Mouse (Mus musculus): ENCODE measurements around the gene Schip1. TPM values are rescaled to one million over a fixed set of nuclear protein-coding genes. Genes with fewer than 3 reads are reported as not detected.

The Schip1 gene
- polyA plus RNA-seq, 1 experiment from 2014 or later: 188 TPM

GRCm38 (mm10) chr3:68637960-68638359 lies 573.4 kb downstream of the Schip1 start:
- Histone ChIP-seq H3K36me3 (ENCODE audit: control insufficient read depth, insufficient read depth, low read length) (no peaks in the 10 kb centered on the region), H3K4me2 (ENCODE audit: low read depth, low read length) (no peak overlapping the region), H3K27me3 (ENCODE audit: control insufficient read depth, insufficient read depth, low read length) (no peaks in the 10 kb centered on the region), H3K9me3 (ENCODE audit: control insufficient read depth, low read length) (no peaks in the 10 kb centered on the region), H3K4me1 (ENCODE audit: control insufficient read depth, insufficient read depth, low read length) (no peaks in the 10 kb centered on the region), H3K27ac (ENCODE audit: low read depth, low read length) (no peak overlapping the region), H3K9ac (replicated peaks; ENCODE audit: low read depth, low read length) (no peak overlapping the region), H3K4me3 (ENCODE audit: low read depth, low read length) (no peak overlapping the region)
- no peak for ATAC-seq (ENCODE audit: low read depth)
- 17% methylated on average over 7 of the region's 7 CpGs for WGBS

GRCm38 (mm10) chr3:68638703-68639102 lies 574.1 kb downstream of the Schip1 start:
- H3K36me3 ChIP-seq (ENCODE audit: control insufficient read depth, insufficient read depth, low read length): no peaks in the 10 kb centered on the region
- ATAC-seq (ENCODE audit: low read depth): no peak
- 96% methylated on average over 1 of the region's 1 CpGs for WGBS
- H3K9ac ChIP-seq (replicated peaks; ENCODE audit: low read depth, low read length): no peak overlapping the region
- no peak overlapping the region for H3K27ac ChIP-seq (ENCODE audit: low read depth, low read length)
- H3K9me3 ChIP-seq (ENCODE audit: control insufficient read depth, low read length): no peaks in the 10 kb centered on the region
- no peak overlapping the region for H3K4me2 ChIP-seq (ENCODE audit: low read depth, low read length)
- H3K27me3 ChIP-seq (ENCODE audit: control insufficient read depth, insufficient read depth, low read length): no peaks in the 10 kb centered on the region
- no peaks in the 10 kb centered on the region for H3K4me1 ChIP-seq (ENCODE audit: control insufficient read depth, insufficient read depth, low read length)
- H3K4me3 ChIP-seq (ENCODE audit: low read depth, low read length): no peak overlapping the region

GRCm38 (mm10) chr3:68642935-68643334 lies 578.3 kb downstream of the Schip1 start:
- no peak overlapping the region for H3K4me3 ChIP-seq (ENCODE audit: low read depth, low read length)
- H3K9me3 ChIP-seq (ENCODE audit: control insufficient read depth, low read length): no peaks in the 10 kb centered on the region
- ATAC-seq (ENCODE audit: low read depth): no peak
- H3K9ac ChIP-seq (replicated peaks; ENCODE audit: low read depth, low read length): no peak overlapping the region
- H3K4me2 ChIP-seq (ENCODE audit: low read depth, low read length): no peak overlapping the region
- H3K4me1 ChIP-seq (ENCODE audit: control insufficient read depth, insufficient read depth, low read length): no peaks in the 10 kb centered on the region
- H3K27ac ChIP-seq (ENCODE audit: low read depth, low read length): no peak overlapping the region
- H3K36me3 ChIP-seq (ENCODE audit: control insufficient read depth, insufficient read depth, low read length): no peaks in the 10 kb centered on the region
- 88% methylated on average over 7 of the region's 7 CpGs for WGBS
- H3K27me3 ChIP-seq (ENCODE audit: control insufficient read depth, insufficient read depth, low read length): no peaks in the 10 kb centered on the region

- ATAC-seq (ENCODE audit: low read depth): no peak
- Histone ChIP-seq H3K4me2 (ENCODE audit: low read depth, low read length) (no peak overlapping the region), H3K36me3 (ENCODE audit: control insufficient read depth, insufficient read depth, low read length) (no peaks in the 10 kb centered on the region)
These were observed 582.0 kb downstream of the Schip1 start for GRCm38 (mm10) chr3:68646387-68647130.

GRCm38 (mm10) chr3:68647282-68647681 lies 582.7 kb downstream of the Schip1 start:
- Histone ChIP-seq H3K27ac (ENCODE audit: low read depth, low read length) (no peak overlapping the region), H3K4me1 (ENCODE audit: control insufficient read depth, insufficient read depth, low read length) (no peaks in the 10 kb centered on the region), H3K9me3 (ENCODE audit: control insufficient read depth, low read length) (no peaks in the 10 kb centered on the region), H3K27me3 (ENCODE audit: control insufficient read depth, insufficient read depth, low read length) (no peaks in the 10 kb centered on the region), H3K36me3 (ENCODE audit: control insufficient read depth, insufficient read depth, low read length) (no peaks in the 10 kb centered on the region), H3K9ac (replicated peaks; ENCODE audit: low read depth, low read length) (no peak overlapping the region), H3K4me2 (ENCODE audit: low read depth, low read length) (no peak overlapping the region), H3K4me3 (ENCODE audit: low read depth, low read length) (no peak overlapping the region)
- 92% methylated on average over 3 of the region's 3 CpGs for WGBS
- ATAC-seq (ENCODE audit: low read depth): no peak

More at GRCm38 (mm10) chr3:68646387-68647130, 582.0 kb downstream of the Schip1 start:
- Histone ChIP-seq H3K9ac (replicated peaks; ENCODE audit: low read depth, low read length) (no peak overlapping the region), H3K4me3 (ENCODE audit: low read depth, low read length) (no peak overlapping the region), H3K4me1 (ENCODE audit: control insufficient read depth, insufficient read depth, low read length) (no peaks in the 10 kb centered on the region), H3K27ac (ENCODE audit: low read depth, low read length) (no peak overlapping the region), H3K27me3 (ENCODE audit: control insufficient read depth, insufficient read depth, low read length) (no peaks in the 10 kb centered on the region), H3K9me3 (ENCODE audit: control insufficient read depth, low read length) (no peaks in the 10 kb centered on the region)
- 91% methylated on average over 6 of the region's 6 CpGs for WGBS

GRCm38 (mm10) chr3:68650251-68650650 lies 585.6 kb downstream of the Schip1 start:
- ATAC-seq (ENCODE audit: low read depth): no peak
- WGBS: 93% methylated on average over 3 of the region's 3 CpGs
- Histone ChIP-seq H3K9ac (replicated peaks; ENCODE audit: low read depth, low read length) (no peak overlapping the region), H3K4me1 (ENCODE audit: control insufficient read depth, insufficient read depth, low read length) (no peaks in the 10 kb centered on the region), H3K36me3 (ENCODE audit: control insufficient read depth, insufficient read depth, low read length) (no peaks in the 10 kb centered on the region), H3K4me3 (ENCODE audit: low read depth, low read length) (no peak overlapping the region), H3K4me2 (ENCODE audit: low read depth, low read length) (no peak overlapping the region), H3K27ac (ENCODE audit: low read depth, low read length) (no peak overlapping the region), H3K9me3 (ENCODE audit: control insufficient read depth, low read length) (no peaks in the 10 kb centered on the region), H3K27me3 (ENCODE audit: control insufficient read depth, insufficient read depth, low read length) (no peaks in the 10 kb centered on the region)

- Histone ChIP-seq H3K9me3 (ENCODE audit: control insufficient read depth, low read length) (no peaks in the 10 kb centered on the region), H3K9ac (replicated peaks; ENCODE audit: low read depth, low read length) (no peak overlapping the region), H3K27ac (ENCODE audit: low read depth, low read length) (no peak overlapping the region), H3K4me3 (ENCODE audit: low read depth, low read length) (no peak overlapping the region), H3K36me3 (ENCODE audit: control insufficient read depth, insufficient read depth, low read length) (no peaks in the 10 kb centered on the region), H3K27me3 (ENCODE audit: control insufficient read depth, insufficient read depth, low read length) (no peaks in the 10 kb centered on the region), H3K4me1 (ENCODE audit: control insufficient read depth, insufficient read depth, low read length) (no peaks in the 10 kb centered on the region), H3K4me2 (ENCODE audit: low read depth, low read length) (no peak overlapping the region)
- 86% methylated on average over 4 of the region's 4 CpGs for WGBS
- ATAC-seq (ENCODE audit: low read depth): no peak
These were observed 592.2 kb downstream of the Schip1 start for GRCm38 (mm10) chr3:68656607-68657352.

- no peak for ATAC-seq (ENCODE audit: low read depth)
- Histone ChIP-seq H3K4me3 (ENCODE audit: low read depth, low read length) (no peak overlapping the region), H3K9me3 (ENCODE audit: control insufficient read depth, low read length) (no peaks in the 10 kb centered on the region), H3K36me3 (ENCODE audit: control insufficient read depth, insufficient read depth, low read length) (no peaks in the 10 kb centered on the region), H3K4me2 (ENCODE audit: low read depth, low read length) (no peak overlapping the region), H3K4me1 (ENCODE audit: control insufficient read depth, insufficient read depth, low read length) (no peaks in the 10 kb centered on the region), H3K9ac (replicated peaks; ENCODE audit: low read depth, low read length) (no peak overlapping the region), H3K27me3 (ENCODE audit: control insufficient read depth, insufficient read depth, low read length) (no peaks in the 10 kb centered on the region), H3K27ac (ENCODE audit: low read depth, low read length) (no peak overlapping the region)
- 55% methylated on average over 9 of the region's 9 CpGs for WGBS
These were observed 593.1 kb downstream of the Schip1 start for GRCm38 (mm10) chr3:68657589-68658245.

- H3K36me3 ChIP-seq (ENCODE audit: control insufficient read depth, insufficient read depth, low read length): no peaks in the 10 kb centered on the region
- ATAC-seq (ENCODE audit: low read depth): no peak
- 96% methylated on average over 6 of the region's 6 CpGs for WGBS
- no peaks in the 10 kb centered on the region for H3K9me3 ChIP-seq (ENCODE audit: control insufficient read depth, low read length)
- no peak overlapping the region for H3K4me3 ChIP-seq (ENCODE audit: low read depth, low read length)
- H3K4me2 ChIP-seq (ENCODE audit: low read depth, low read length): no peak overlapping the region
- no peaks in the 10 kb centered on the region for H3K27me3 ChIP-seq (ENCODE audit: control insufficient read depth, insufficient read depth, low read length)
- no peak overlapping the region for H3K9ac ChIP-seq (replicated peaks; ENCODE audit: low read depth, low read length)
- H3K27ac ChIP-seq (ENCODE audit: low read depth, low read length): no peak overlapping the region
- H3K4me1 ChIP-seq (ENCODE audit: control insufficient read depth, insufficient read depth, low read length): peaks cover 6% of the 10 kb centered on the region; the same call in 1 of the 2 replicates
These were observed 595.4 kb downstream of the Schip1 start for GRCm38 (mm10) chr3:68659996-68660395.
